Mouse (Mus musculus) megakaryocyte-erythroid progenitor cell, adult 5-6 weeks (primary cell): ENCODE data around the gene Gm3164. TPM values are rescaled to one million over a fixed set of nuclear protein-coding genes. Genes with fewer than 3 reads are reported as not detected.
"Not testable (repeated sequence)": the region's sequence is repeated elsewhere in the genome, so short reads cannot be mapped to it uniquely, and the experiment has no call there.

Experiments used
- ATAC-seq: replicated peaks from 2 replicates; pipeline ENCODE4 v1.8.0; 2016; ENCODE audit warnings: mild to moderate bottlenecking, inconsistent platforms; ENCODE audit not compliant: severe bottlenecking, poor library complexity, low FRiP score, low TSS enrichment
- total RNA-seq, 2 experiments: library from RNA; stranded (forward) in 1 of 2; stranded (reverse) in 1 of 2; fragments of 200-1000, 215-1000 nt in 1 of 2; fragments of >200 nt in 1 of 2; fragmentation: Nextera tagmentation in 1 of 2; gene quantifications; 2 replicates each; pipeline ENCODE4 v1.2.3; 2014 to 2017

Gm3164 gene
- total RNA-seq (2014; fragmentation: Nextera tagmentation) (not detected in 2 replicates), total RNA-seq (2017) (not detected in 2 replicates)

GRCm38 (mm10) chr14:4414965-4415835 lies at the start of gene Gm3164:
Gene Gm3164 (plus strand): TSS chr14:4415448.
- ATAC-seq = not testable (repeated sequence)

GRCm38 (mm10) chr14:4368991-4369390 lies 46.3 kb upstream of the Gm3164 start:
- ATAC-seq = not testable (repeated sequence)

- not testable (repeated sequence) for ATAC-seq
Observed at GRCm38 (mm10) chr14:4369691-4370090, 45.6 kb upstream of the Gm3164 start.

GRCm38 (mm10) chr14:4377871-4378270 lies 37.4 kb upstream of the Gm3164 start:
- ATAC-seq = not testable (repeated sequence)

- not testable (repeated sequence) for ATAC-seq
Observed at GRCm38 (mm10) chr14:4385606-4386005, 29.6 kb upstream of the Gm3164 start.

- ATAC-seq = not testable (repeated sequence)
Observed at GRCm38 (mm10) chr14:4392841-4393530, 22.3 kb upstream of the Gm3164 start.

GRCm38 (mm10) chr14:4397226-4397625 lies 18.0 kb upstream of the Gm3164 start, which contains the start of gene Gm3159:
Gene Gm3159 (plus strand): TSS chr14:4397526.
- not testable (repeated sequence) for ATAC-seq

- ATAC-seq = not testable (repeated sequence)
Observed at GRCm38 (mm10) chr14:4398624-4399023, 16.6 kb upstream of the Gm3164 start.

GRCm38 (mm10) chr14:4400115-4400789 lies 15.0 kb upstream of the Gm3164 start:
- ATAC-seq = not testable (repeated sequence)

GRCm38 (mm10) chr14:4401245-4401644 lies 14.0 kb upstream of the Gm3164 start:
- ATAC-seq = not testable (repeated sequence)

- not testable (repeated sequence) for ATAC-seq
Observed at GRCm38 (mm10) chr14:4403840-4404239, 11.4 kb upstream of the Gm3164 start.

GRCm38 (mm10) chr14:4409939-4410338 lies 5.3 kb upstream of the Gm3164 start:
- not testable (repeated sequence) for ATAC-seq

GRCm38 (mm10) chr14:4430692-4431091 lies 15.4 kb downstream of the Gm3164 start, which contains the start of gene Gm3173:
Gene Gm3173 (plus strand): TSS chr14:4430992.
- ATAC-seq = not testable (repeated sequence)

- ATAC-seq = not testable (repeated sequence)
Observed at GRCm38 (mm10) chr14:4481445-4481844, 66.2 kb downstream of the Gm3164 start, which contains the start of gene Gm3182. Gene Gm3182 (plus strand): TSS chr14:4481745.

Other genes starting within 250 kb of the Gm3164 start
- gene Gm2974, start 232.9 kb upstream of the Gm3164 start, total RNA-seq (2014; fragmentation: Nextera tagmentation) = not detected in 2 replicates
- not detected in 2 replicates for gene Gm2974, start 232.9 kb upstream of the Gm3164 start, total RNA-seq (2017)
- gene Gm3138, start 165.8 kb upstream of the Gm3164 start, total RNA-seq (2014; fragmentation: Nextera tagmentation) = not detected in 2 replicates
- gene Gm3138, start 165.8 kb upstream of the Gm3164 start, total RNA-seq (2017) = not detected in 2 replicates
- not detected in 2 replicates for gene Gm3149, start 98.2 kb upstream of the Gm3164 start, total RNA-seq (2014; fragmentation: Nextera tagmentation)
- gene Gm3149, start 98.2 kb upstream of the Gm3164 start, total RNA-seq (2017) = not detected in 2 replicates
- gene 2610042L04Rik, start 80.7 kb upstream of the Gm3164 start, total RNA-seq (2014; fragmentation: Nextera tagmentation) = not detected in 2 replicates
- not detected in 2 replicates for gene 2610042L04Rik, start 80.7 kb upstream of the Gm3164 start, total RNA-seq (2017)
- not detected in 2 replicates for gene Gm3159, start 17.9 kb upstream of the Gm3164 start, total RNA-seq (2014; fragmentation: Nextera tagmentation)
- not detected in 2 replicates for gene Gm3159, start 17.9 kb upstream of the Gm3164 start, total RNA-seq (2017)
- gene Gm3173, start 15.5 kb downstream of the Gm3164 start, total RNA-seq (2014; fragmentation: Nextera tagmentation) = not detected in 2 replicates
- not detected in 2 replicates for gene Gm3173, start 15.5 kb downstream of the Gm3164 start, total RNA-seq (2017)
- gene Gm3182, start 66.3 kb downstream of the Gm3164 start, total RNA-seq (2014; fragmentation: Nextera tagmentation) = not detected in 2 replicates
- gene Gm3182, start 66.3 kb downstream of the Gm3164 start, total RNA-seq (2017) = not detected in 2 replicates
- not detected in 2 replicates for gene Gm3047, start 140.0 kb downstream of the Gm3164 start, total RNA-seq (2014; fragmentation: Nextera tagmentation)
- gene Gm3047, start 140.0 kb downstream of the Gm3164 start, total RNA-seq (2017) = not detected in 2 replicates
- gene Gm8159, start 216.9 kb downstream of the Gm3164 start, total RNA-seq (2014; fragmentation: Nextera tagmentation) = not detected in 2 replicates
- gene Gm8159, start 216.9 kb downstream of the Gm3164 start, total RNA-seq (2017) = not detected in 2 replicates
- gene Gm3239, start 248.7 kb downstream of the Gm3164 start, total RNA-seq (2014; fragmentation: Nextera tagmentation) = not detected in 2 replicates
- gene Gm3239, start 248.7 kb downstream of the Gm3164 start, total RNA-seq (2017) = not detected in 2 replicates